Mouse (Mus musculus) cerebellum, adult 11 months (tissue): ENCODE data around the gene Cuzd1.
A peak's percentile ranks its signal among the peaks of the same experiment; 100 is the strongest.

Source experiments
- DNase-seq: peaks from one replicate; pipeline ENCODE4 v3.0.0; 2022

Cuzd1 gene

DNA sequence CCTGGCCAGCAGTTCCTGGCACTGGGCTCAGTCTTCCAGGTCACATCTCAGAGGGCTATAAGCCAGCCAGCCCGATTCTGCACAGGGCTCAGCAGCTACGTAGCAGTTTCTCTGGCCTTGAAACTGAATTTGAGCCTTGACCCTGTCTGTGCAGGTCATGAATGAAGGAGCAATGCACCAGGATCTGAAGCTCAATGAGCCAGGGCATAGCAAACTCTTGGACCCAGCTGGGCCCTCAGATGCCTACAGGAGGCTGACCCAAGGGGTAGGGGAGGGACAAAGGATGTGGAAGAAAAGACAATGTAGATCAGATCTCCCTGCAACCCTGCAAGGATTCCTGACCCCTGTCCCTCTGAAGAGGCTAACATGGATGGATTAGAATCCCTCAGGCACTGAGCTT is at the start of gene Cuzd1:
TSS of gene Cuzd1 (minus strand) at position 101 of the 400 bp plus-strand sequence.
- no peak for DNase-seq

DNA sequence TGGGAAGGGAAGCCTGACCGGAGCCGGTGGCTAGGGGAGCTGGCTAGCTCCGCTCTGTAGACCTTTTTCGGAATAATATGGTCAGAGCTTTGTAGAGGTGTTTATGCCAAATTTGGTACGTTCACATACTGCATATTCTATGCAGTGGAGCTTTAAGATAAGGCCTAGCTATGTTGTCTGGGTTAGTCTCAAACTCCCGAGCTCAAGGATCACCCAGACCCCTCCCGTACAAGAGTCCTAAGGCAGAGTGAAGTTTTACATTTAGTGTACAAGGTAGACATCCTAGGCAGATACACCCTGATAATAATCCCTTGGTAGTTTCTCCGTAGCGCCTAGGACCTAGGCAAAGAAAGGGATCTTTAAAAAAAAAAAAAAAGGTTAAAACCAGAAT is 49.4 kb upstream of the Cuzd1 start:
- no peak for DNase-seq

DNA sequence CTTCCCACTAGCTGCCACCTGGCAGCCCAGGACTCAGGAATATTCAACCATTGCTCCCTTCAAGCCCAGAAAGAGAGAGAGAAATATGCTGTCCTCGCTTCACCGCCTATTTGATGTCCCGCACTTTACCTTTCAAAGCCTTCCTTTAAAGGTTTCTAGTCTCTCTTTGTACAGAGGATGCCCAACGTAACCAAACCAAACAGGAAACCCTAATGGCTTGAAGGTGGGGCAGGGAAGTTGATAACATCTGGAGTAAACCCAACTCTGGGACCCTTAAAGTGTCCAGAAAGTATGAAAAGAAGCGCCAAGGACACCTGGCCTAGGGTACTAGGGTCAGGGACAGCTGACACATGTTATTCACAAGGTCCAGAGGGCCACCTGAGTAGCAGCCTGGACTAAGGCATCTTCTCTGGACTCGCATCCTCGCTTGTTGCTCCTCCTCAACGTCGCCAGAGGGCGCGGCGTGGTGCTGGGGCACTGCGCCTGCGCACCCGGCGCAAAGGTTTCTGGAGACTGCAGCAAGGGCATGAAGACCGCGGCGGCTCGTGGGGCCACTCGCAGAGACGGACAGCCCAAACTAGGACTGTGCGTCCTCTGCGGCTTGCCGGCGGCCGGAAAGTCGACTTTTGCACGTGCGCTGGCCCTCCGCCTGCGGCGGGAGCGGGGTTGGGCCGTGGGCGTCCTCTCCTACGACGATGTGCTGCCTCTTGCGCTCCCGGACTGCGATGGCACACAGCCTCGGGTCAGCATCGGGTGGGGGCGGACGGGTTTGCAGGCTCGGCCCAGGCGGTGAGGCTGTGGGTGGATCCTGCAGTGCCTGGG is 48.8 kb upstream of the Cuzd1 start, which contains the start of gene Pstk:
TSS of gene Pstk (plus strand) at position 494 of the 822 bp plus-strand sequence.
- DNase-seq: peak; percentile 91

DNA sequence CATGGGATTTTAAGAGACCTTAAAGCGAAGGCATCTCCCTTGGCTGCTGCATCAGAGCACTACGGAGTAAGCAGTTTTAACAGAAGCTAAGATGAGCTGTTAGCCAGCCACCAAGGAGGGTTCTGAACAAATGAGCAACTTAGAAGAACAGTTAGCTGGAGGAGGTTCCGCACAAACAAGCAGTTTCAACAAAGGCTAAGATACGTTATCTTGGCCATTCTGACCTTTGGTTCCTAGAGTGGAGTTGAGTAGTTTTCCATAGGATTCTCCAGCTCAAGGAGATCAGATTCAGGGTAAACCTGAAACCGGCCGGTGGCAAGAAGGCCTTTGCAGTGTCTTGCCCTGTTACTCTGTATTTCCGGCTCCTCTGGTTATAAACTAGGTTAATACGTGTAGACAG is 42.0 kb upstream of the Cuzd1 start:
- DNase-seq: no peak

DNA sequence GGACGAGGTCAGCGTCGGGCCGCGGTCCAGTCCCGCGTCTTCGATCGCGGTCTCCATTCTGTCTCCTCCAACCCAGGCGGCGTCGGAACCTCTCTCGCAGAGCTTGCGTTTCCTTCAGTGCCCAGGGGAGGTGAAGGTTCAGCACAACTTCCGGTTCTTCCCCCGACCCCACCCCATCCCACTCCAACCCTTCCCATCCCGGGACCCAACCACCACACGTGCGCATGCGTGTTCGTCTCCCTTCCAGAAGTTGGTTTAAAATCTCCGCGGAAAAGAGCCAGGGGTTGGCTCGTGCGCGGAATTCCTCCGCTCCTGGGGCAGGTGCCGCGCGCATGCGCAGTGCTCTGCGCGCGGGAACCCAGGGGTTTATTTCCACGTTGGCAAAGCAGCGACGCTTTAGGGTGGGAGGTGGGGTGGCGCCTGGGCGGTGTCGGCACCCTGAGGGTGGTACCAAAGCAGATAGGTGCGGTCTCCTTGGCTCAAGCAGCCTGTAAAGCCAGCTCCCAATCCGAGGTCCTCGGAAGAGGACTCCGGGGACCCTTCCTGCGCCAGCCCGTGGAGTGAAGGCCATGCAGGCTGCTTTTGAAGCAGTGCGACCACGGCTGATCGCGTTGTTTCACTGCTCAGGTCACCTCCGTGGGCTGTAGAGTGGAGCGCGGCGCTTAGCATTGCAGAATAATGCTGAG is 40.7 kb upstream of the Cuzd1 start, which contains the start of gene 2310057M21Rik:
TSS of gene 2310057M21Rik (minus strand) at position 145 of the 686 bp plus-strand sequence.
- peak; percentile 97 for DNase-seq

DNA sequence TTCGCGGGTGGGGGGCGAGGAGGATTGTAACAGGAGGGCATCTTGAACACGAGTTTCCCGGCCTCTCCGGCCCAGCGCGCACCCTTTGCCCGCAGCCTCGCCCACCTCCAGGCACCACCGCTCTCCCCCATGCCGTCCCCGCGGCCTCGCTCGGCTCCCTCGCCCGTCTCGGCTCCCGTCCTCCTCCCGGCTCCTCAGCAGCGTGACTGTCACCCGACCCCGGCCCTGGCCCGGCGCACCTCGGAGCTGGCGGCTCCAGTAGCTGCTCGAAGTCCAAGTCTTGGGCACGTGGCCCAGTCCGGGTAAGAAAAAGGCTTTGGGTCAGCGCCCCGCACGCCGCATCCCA is 40.1 kb upstream of the Cuzd1 start:
- DNase-seq: no peak

DNA sequence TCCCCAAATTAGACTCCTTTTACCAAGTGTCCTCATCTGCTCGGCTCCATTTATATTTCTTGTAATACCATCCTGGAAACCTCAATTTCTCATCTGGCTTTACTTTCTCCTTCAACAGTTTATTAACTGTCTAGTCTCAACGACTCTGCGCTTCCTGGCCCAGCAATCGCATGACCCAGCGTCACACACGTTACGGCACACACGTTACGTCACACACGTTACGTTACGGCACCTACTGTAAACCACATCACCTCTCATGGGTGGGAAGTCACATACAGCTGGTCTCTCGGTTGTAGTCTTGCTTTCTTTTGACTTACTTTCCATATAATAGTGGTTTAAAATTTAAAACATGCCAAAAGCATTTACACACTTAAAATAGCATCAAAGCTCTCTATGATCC is 34.0 kb upstream of the Cuzd1 start:
- no peak for DNase-seq

DNA sequence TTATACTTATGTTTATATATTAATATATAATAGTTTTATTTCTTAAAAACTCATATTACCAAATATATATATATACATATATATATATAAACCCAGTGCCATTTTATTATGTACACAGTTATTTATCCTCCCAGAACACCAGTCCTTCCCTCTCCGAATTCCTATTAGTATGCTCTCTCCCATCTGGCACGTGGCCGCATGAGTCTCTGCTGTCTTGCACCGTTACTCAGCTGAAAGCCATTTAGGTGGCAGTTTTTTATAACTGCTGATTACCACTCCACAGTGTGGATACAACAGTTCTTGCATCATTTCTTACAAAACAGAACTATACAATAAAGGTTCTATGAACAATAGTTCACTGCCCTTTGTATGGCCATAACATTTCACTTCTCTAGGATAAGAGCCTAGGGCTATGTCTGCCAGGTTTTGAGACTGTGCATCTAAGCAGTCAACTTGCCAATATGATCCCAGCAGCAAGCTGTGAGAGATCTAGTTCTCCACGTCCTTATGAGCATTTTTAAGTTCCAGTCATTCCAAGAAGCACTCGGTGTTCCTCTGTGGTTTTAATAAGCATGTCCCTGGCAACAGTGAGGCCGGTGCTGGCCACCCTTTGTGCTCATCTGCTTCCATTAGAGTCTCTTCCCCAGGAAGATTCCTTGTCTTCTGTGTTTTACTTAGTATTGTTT is 23.9 kb upstream of the Cuzd1 start:
- DNase-seq: no peak

DNA sequence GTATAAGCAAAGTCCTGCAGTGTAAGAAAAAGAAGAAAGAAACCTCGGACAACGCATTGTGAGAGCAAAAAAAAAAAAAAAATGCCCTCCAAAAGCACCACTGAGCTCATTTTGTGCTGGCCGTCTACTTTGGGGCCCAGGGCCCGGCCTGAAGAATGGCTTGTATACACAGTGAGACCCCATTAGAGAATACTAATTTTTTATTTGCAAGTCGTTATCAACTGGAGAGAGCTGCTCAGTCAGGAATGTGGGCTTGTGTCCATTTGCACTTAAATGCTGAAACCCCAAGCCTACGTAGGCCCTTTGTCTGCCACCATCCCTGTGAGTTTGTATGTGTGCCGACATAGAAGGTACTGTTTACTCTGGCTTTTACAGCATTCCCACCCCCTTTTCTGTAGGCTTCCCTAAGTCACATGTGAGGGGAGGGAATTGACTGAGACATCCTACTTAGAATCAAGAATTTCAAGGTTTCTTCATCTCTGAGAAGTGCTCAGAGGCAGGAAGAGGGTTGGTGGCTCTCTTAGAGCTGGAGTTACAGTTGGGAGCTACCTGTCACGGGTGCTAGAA is 15.5 kb upstream of the Cuzd1 start:
- DNase-seq: no peak

DNA sequence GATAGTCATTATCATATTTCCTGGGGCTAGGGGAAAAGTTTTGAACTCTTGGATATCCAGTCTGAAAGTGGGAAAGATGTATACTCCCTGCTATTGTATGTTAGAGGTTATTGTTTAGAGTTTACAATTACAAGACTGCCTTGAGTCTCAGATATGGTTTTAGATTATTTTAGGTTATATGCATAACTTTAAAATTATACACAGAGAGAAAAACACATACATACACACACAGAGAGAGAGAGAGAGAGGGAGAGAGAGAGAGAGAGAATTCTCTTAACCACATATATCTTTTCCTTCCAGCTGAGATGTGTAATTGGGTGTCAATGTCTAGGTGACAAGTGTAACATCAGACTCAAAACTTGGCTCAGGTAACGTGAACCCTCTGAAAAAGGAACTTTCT is 11.5 kb upstream of the Cuzd1 start, which contains the start of gene Fam24a:
TSS of gene Fam24a (plus strand) at position 301 of the 400 bp plus-strand sequence.
- no peak for DNase-seq

DNA sequence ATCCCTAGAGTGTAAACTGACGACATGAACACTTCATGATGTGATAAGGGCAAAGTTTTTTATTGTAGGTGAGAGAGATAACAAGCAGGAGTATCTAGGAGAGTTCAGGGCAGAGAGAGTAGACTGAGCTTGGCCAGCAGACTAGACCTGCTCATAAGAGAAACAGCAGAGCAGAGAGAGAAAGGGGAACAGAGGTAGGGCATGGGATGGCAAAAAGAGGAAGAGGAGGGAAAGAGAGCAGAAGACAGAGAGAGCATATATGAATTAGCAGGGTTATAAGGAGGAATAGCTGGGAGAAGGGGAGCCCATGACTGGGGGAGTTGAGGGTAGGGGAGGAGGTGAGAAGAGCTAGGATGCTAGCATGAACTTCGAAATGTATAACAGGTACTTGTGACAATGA is 9.6 kb upstream of the Cuzd1 start:
- DNase-seq: no peak

DNA sequence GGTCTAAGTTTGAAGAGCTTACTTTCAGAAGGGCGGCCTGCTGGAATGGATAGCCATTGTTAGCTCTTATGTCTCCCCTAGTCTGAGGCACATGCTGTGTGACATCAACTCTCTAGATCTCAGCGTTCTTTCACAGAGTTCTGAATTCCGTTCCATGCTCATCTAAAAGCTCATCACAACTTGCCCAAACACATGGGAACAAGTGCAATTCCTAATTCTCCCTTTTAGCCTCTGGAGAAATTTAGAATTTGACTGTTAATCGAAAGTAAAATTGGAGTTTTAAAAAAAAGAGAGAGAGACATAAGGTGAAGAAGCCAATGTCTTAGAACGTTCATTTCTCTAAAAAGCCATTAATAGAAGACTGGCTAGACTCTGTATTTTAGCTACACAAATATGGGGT is 7.3 kb upstream of the Cuzd1 start, which contains the start of gene Fam24b:
TSS of gene Fam24b (minus strand) at position 101 of the 400 bp plus-strand sequence.
- DNase-seq: no peak

DNA sequence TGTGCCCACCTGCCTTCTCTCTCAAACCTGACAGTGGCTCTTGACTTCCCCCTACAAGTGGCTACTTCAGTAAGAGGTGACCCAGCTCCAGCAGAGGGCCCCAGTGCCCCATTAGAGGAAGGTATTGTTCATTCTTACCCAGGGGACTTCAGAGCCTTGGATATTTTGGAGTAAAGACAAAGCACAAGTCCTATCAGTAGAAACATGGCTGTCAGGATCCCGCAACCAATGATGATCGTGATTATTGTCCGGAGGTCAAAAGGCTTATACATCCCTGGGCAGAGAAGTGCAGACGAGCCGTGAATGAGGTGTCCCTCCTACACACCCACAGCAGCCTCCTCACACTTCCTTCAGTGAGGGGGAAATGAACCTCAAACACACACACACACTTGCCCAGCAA is 5.0 kb upstream of the Cuzd1 start:
- no peak for DNase-seq

DNA sequence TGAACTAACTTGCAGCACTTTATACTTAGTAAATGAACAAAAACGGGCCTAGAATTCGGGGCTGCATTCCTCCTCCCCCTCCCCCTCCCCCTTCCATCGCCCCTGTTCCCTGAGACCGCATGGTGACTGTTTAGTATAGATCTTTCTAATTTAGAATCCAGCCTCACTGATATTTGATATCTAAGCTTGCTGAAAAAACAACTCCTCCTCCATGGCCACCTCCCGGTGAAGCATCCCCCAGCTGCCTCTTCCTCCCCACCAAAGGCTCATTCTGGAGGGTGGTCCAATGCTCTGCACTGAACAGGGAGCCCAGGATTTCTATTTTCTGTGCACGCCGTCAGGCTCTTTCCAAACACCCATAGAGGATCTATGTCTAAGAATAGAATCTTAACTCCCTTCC is 3.8 kb downstream of the Cuzd1 start:
- no peak for DNase-seq

DNA sequence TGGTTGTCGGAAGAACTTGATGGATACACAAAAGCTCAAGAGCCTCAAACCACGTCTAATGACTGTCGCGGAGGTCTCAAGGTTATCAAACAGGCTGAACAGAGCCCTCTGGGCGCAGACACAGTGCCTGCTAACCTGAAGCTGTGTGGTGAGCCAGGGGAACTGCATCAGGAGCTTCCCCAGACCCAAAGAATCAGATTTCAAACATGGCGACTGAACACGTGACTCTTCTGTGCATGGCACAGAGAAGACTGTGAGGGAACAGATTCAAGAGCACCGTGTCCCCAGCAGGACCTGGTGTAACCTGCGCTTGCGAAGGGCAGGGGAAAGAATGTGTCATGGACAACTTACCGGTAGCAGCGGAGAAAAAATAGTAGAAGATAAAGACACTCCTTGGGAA is 4.5 kb downstream of the Cuzd1 start:
- DNase-seq: no peak

DNA sequence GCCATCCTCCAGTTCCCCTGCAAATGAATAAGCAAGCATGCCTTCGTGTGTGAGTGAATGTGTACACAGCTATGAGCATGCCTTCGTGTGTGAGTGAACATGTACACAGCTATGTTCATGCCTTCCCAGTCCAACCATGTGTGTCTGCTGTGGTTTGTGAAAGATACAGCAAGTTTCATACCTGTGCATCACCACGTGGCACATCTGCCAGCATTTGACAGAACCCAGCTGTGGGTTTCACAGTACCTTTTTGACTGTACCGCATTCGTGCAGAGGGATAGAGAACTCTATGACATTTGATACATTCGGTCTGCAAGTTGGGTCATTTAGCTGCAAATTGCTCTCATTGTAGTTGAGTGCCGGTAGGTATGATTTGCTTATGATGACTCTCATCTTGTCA is 7.6 kb downstream of the Cuzd1 start:
- no peak for DNase-seq

DNA sequence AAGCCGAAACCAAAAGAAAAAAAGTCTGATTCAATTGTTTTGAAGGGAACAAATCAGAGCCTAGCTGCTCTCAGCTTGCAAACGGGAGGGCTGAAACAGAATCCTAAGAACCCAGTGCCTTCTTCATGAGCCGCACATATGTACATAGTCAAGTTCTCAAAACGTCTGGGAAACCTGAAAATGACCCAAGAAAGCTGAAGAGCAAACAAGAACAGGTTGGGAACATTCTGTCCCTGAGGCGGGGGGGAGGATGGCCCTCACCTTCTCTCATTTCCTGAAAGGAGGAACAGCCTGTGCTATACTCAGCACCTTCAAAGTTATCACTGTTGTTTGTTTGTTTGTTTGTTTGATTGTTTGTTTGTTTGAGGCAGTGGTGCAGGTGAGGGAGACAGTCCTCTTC is 15.4 kb downstream of the Cuzd1 start:
- no peak for DNase-seq

DNA sequence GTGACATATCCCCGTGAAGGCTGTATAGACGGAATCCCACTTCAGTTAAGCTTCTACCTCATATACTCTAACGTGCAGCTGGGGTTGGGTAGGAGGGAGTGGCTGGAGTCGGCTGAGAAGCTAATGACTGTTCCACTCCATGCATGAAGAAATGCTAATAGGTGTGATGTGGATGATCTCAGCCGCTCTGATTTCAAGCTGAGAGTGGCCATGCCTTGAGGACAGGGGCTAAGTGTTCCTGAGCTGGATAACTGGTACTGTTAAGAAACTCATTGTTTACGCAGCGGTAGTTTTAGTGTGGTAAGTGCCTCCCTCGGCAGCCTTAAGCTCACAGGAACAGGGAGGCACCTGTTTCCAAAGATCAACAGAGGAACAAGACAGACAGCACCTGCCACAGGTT is 18.8 kb downstream of the Cuzd1 start:
- no peak for DNase-seq

DNA sequence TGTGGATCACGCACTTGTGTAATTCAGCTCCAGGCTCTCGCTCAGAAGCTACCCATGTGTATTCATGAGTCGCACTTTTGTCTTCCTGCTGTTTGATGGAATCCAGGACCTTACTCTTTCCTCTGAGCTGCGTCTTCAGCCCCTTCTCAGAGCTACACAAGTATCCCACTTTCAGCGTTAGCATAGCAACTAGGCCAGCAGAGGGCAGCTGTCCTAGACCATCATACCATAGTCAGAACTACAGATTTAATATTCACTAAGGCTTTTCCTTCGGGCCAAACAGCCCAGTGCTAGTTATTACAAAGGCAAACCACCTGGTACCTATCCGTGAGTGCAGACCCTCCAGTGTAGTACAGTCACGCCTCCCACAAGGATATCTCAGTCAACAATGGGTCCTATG is 24.9 kb downstream of the Cuzd1 start:
- DNase-seq: no peak

DNA sequence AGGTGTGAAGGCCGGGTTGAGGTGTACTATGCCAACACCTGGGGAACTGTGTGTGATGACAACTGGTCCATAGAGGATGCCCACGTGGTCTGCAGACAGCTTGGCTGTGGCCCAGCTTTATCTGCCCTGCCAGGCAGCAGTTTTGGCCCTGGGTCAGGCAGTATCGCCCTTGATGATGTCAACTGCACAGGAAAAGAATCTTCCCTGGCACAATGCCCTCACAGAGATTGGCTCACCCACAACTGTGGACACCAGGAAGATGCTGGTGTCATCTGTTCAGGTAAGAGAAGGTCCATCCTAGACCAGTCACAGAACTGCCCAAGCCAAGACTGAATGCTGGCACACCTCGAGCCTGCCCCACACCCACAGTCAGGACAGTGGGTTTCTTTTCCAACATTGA is 56.2 kb downstream of the Cuzd1 start:
- no peak for DNase-seq

DNA sequence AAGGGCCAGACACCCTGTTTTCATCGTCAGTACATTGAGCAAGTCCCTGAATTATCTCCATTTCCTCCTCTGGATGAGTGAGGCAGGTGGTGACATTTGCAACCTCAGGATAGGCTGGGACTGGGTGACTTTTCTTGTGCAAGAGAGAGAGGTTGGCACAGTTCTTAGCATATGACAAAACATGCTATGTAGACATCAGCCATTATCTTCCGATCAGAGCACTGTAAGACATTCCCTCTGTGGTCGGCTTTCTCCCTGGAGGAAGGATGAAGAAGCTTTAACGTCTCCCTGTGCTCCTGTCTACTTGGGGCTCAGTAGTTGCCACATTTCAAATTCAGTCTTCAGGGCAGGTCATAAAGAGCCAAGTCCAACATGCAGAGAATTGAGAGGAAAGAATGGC is 57.8 kb downstream of the Cuzd1 start:
- DNase-seq: no peak

DNA sequence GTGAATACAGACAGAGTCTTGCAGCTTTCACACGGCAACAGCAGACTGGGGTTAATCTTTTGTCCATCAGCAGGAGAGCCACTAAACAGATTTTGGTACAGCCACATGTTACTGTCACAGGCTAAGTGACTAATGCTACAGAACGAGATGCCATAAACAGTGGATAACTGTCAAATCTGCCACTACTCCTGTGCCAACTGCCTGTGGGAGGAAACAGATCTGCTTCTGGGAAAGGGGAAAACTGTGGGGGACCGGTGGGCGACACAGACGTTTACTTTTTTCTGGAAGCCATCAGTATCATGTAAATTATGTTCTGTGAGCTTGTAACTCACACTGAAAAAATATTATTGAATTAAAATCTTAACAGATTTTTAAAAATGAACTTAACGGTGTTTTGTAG is 61.1 kb downstream of the Cuzd1 start:
- no peak for DNase-seq
